Mouse (Mus musculus) limb, embryonic 13.5 days (tissue): ENCODE data around the gene Adcy6. TPM values are rescaled to one million over a fixed set of nuclear protein-coding genes. Genes with fewer than 3 reads are reported as not detected.
A peak's percentile ranks its signal among the peaks of the same experiment; 100 is the strongest.

Source experiments
- ATAC-seq: fragments of 200-750 bp; cut with Nextera tagmentation; 2 replicates; pipeline ENCODE4 v1.8.0; 2017; ENCODE audit warnings: low read depth, moderate number of reproducible peaks, moderate TSS enrichment; ENCODE audit not compliant: low FRiP score
- H3K27ac ChIP-seq: fragments of 300-500 bp; sonication (generic); 2 replicates; pipeline ENCODE4 v1.5.1; 2015; ENCODE audit warnings: inconsistent platforms, mild to moderate bottlenecking, moderate library complexity
- H3K27me3 ChIP-seq: fragments of 300-500 bp; sonication (generic); 2 replicates; pipeline ENCODE4 v1.6.1; 2015; ENCODE audit warnings: mild to moderate bottlenecking, inconsistent platforms
- H3K36me3 ChIP-seq: fragments of 300-500 bp; sonication (generic); 2 replicates; pipeline ENCODE4 v1.6.1; 2015; ENCODE audit warnings: inconsistent platforms, mild to moderate bottlenecking, moderate library complexity
- H3K4me1 ChIP-seq: fragments of 300-500 bp; sonication (generic); 2 replicates; pipeline ENCODE4 v1.6.1; 2015; ENCODE audit warnings: inconsistent platforms
- H3K4me2 ChIP-seq: fragments of 300-500 bp; sonication (generic); replicated peaks from 2 replicates; pipeline ENCODE4 v1.6.1; 2015; ENCODE audit warnings: inconsistent platforms, mild to moderate bottlenecking, moderate library complexity
- H3K4me3 ChIP-seq: fragments of 300-500 bp; sonication (generic); 2 replicates; pipeline ENCODE4 v1.5.1; 2015; ENCODE audit warnings: moderate library complexity, mild to moderate bottlenecking, inconsistent platforms
- H3K9ac ChIP-seq: fragments of 300-500 bp; sonication (generic); 2 replicates; pipeline ENCODE4 v1.6.1; 2015; ENCODE audit warnings: mild to moderate bottlenecking, inconsistent platforms
- H3K9me3 ChIP-seq: fragments of 300-500 bp; sonication (generic); 2 replicates; pipeline ENCODE4 v1.6.1; 2016; ENCODE audit warnings: inconsistent platforms
- WGBS: fragments of 180-500 bp; shearing (Covaris S2); methylation state at CpG from one replicate; pipeline ENCODE4 v1.1.7; 2015; 5-methylcytosine and 5-hydroxymethylcytosine counted together
- polyA plus RNA-seq: library from polyadenylated mRNA; unstranded; fragments of >200 nt; fragmentation: Nextera tagmentation; extraction: Ambion mirVana; gene quantifications from 2 replicates; pipeline ENCODE4 v1.2.1, GENCODE M21; 2015

The Adcy6 gene
- polyA plus RNA-seq, 1 experiment from 2014 or later: 17.1 TPM

DNA sequence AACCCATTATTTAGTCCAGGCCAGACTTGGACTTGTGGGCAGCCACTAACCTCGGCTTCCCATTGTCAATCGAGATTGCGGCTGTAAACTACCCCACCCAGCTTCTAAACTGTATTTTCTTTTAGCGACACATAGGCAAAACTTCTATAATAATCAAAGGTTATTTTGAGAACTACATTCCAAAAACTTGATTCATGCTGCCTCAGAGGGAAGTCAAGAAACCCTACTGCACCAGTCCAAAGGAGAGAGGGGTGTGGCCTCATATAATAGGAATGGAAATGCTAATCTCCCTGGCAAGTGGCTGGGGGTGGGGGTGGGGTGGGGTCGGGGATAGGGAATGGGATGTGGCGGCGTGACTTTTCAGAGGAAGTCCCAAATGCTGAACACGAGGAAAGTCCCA lies 16.2 kb upstream of the Adcy6 start:
- H3K9ac ChIP-seq: no peak overlapping the region
- WGBS: 31% methylated on average over 8 of the region's 8 CpGs
- no peaks in the 10 kb centered on the region for H3K36me3 ChIP-seq
- H3K27me3 ChIP-seq: peaks cover 28% of the 10 kb centered on the region
- H3K4me2 ChIP-seq: no peak overlapping the region
- no peaks in the 10 kb centered on the region for H3K9me3 ChIP-seq
- H3K27ac ChIP-seq: no peak overlapping the region
- ATAC-seq: no peak
- H3K4me1 ChIP-seq: peaks cover 31% of the 10 kb centered on the region
- H3K4me3 ChIP-seq: no peak overlapping the region

DNA sequence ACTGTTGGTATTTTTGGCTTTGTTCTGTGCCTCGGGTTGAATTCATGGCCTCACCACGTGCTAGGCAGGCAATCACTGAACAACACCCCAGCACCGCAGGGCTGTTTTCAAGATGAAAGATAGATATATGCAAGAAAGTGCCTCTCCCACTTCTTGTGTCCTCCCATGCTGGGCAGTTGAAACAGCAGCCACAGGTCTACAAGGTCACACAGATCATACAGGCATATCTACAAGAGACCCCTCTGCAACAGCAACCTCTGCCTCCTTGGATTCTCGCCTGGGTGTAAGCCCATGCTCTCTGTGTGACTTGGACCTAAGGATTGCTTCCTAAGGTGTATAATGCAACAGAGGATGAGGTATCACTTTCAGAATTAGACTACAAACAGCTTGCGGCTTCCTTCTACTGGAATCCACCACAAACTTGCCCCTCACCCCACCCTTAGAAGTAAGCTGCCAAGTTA lies 13.5 kb upstream of the Adcy6 start:
- Histone ChIP-seq H3K9ac (no peak overlapping the region), H3K4me3 (no peak overlapping the region), H3K27ac (no peak overlapping the region), H3K9me3 (no peaks in the 10 kb centered on the region), H3K36me3 (no peaks in the 10 kb centered on the region), H3K4me2 (no peak overlapping the region), H3K4me1 (peaks cover 8% of the 10 kb centered on the region), H3K27me3 (peaks cover 8% of the 10 kb centered on the region; the same call in 1 of the 2 replicates)
- no peak for ATAC-seq
- 47% methylated on average over 5 of the region's 5 CpGs for WGBS

DNA sequence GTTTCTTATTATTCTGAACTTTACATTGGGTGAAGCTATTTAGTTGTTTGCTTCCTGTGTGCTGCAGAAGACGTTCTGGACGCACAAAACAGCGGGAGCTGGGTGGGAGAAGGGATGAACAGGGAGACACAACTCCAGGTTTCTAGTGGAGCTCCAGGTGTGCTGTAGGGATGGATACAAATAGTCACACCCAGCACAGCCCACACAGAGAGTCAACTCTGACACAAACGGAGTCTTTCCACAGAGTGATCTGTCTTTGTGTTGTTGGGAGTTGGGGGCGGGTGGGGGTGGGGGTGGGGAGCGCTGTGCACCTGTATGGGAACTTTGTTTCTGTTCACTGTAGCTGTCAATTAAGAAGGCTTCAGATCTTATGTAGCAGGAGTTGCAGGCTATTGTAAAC lies 12.8 kb upstream of the Adcy6 start:
- 21% methylated on average over 6 of the region's 6 CpGs for WGBS
- peaks cover 8% of the 10 kb centered on the region; the same call in 1 of the 2 replicates for H3K27me3 ChIP-seq
- ATAC-seq: no peak
- no peaks in the 10 kb centered on the region for H3K9me3 ChIP-seq
- no peak overlapping the region for H3K9ac ChIP-seq
- H3K4me1 ChIP-seq: peaks cover 4% of the 10 kb centered on the region; the same call in 1 of the 2 replicates
- no peak overlapping the region for H3K4me2 ChIP-seq
- H3K36me3 ChIP-seq: no peaks in the 10 kb centered on the region
- H3K4me3 ChIP-seq: no peak overlapping the region
- no peak overlapping the region for H3K27ac ChIP-seq

DNA sequence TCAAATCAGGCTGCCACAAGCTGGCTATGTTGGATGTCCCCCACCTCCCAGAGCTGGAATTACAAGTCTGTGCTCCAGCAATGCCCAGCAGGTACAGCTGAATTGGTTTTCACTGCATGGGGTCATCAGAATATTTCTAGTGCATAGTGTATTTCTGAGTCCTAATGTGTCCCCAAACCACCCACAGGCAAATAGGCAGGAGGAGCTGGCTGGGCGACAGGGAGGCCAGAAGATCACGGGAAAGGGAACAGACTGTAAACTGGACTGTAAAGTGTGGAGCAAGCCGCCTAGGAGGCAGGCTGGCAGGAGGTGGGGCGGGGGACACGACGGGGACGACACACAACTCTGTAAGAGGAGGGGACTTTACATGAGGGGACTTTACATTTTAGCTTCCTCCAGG lies 12.3 kb upstream of the Adcy6 start:
- WGBS: 9% methylated on average over 7 of the region's 7 CpGs
- Histone ChIP-seq H3K36me3 (no peaks in the 10 kb centered on the region), H3K9me3 (no peaks in the 10 kb centered on the region), H3K27ac (no peak overlapping the region), H3K9ac (no peak overlapping the region), H3K4me3 (no peak overlapping the region), H3K4me1 (peaks cover 4% of the 10 kb centered on the region; the same call in 1 of the 2 replicates), H3K27me3 (peaks cover 8% of the 10 kb centered on the region; the same call in 1 of the 2 replicates), H3K4me2 (no peak overlapping the region)
- no peak for ATAC-seq

DNA sequence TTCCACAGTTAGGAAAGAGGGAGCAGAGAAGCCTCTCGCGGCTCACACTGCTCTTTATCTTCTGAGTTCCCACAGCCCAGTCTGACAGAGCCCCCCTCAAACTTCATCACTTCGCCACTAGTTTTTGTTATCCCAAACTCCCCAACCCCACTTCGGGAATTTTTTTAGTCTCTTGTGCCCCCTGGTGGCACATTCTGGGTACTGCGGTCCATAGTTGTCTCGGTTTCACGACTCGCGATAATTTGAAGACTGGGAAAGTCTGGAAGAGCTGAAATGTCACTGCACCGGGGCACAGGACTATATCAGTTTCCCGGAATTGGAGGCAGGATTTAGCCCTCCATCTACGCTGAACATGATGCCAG lies 7.3 kb upstream of the Adcy6 start:
- peak overlapping the region; percentile 21; the same call in 1 of the 2 replicates for H3K4me3 ChIP-seq
- H3K9me3 ChIP-seq: no peaks in the 10 kb centered on the region
- WGBS: under 1% methylated on average over 12 of the region's 12 CpGs
- no peaks in the 10 kb centered on the region for H3K36me3 ChIP-seq
- peaks cover under 1% of the 10 kb centered on the region; the same call in 1 of the 2 replicates for H3K27me3 ChIP-seq
- H3K4me2 ChIP-seq: peak overlapping the region; percentile 52
- 0 out of 2 replicates have a peak overlapping the region, but pooled peaks have one; percentile 19 for H3K9ac ChIP-seq
- ATAC-seq: peak; percentile 49
- no peak overlapping the region for H3K27ac ChIP-seq
- H3K4me1 ChIP-seq: peaks cover 34% of the 10 kb centered on the region

DNA sequence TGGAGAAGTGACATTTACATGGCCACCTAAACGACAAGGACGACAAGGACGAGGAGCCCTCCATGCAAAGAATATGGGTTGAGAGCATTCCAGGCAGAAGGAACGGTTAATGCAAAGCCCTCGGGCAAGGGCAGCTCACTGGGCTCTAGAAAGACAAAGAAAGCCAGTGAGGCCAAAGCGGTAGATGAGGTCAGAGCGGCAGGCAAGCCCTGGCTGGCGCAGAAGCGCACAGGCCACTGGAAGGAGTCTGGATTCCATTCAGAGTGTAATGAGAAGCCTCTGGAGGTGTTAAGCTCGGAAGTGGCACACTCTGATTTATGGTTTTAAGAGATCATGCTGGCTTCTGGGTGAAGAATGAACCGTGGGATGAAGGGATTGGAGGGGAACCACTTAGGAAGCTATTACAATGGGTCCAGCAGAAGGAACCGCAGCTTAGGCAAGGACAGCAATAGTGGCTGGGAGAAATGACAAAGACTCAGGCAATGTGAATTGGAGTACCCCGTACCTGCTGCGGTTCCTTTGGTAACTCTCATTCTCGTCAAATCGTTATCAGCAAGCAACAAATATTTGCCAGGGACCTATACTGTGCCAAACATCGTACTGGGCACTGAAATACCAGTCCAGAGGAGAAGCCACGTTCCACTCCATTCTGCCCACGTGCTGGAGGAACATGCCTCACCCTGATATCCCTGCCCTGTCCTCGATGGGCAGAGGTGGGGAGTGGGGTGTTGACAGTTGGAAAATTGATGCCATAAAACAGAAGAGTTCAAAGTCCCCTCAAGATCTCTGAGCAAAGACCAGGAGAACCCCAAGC lies 6.7 kb upstream of the Adcy6 start:
- H3K9me3 ChIP-seq: no peaks in the 10 kb centered on the region

DNA sequence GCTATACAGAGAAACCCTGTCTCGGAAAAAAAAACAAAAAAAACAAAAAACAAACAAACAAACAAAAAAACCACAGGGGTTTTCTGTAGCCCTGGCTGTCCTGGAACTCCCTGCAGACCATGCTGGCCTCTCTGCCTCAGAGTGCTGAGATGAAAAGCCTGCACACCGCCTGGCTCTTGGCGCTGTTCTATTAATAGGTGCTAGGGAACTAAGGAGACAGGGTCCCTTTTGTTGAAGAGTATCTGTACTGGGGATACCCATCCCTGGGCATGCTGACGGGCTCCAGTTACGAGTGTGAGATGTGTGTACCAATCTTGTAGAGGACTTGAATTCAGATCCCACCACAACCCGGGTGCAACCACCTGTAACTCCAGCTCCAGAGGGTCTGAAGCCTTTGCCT lies 5.9 kb upstream of the Adcy6 start:
- 69% methylated on average over 6 of the region's 6 CpGs for WGBS
- Histone ChIP-seq H3K36me3 (no peaks in the 10 kb centered on the region), H3K9ac (no peak overlapping the region), H3K9me3 (no peaks in the 10 kb centered on the region), H3K27me3 (no peaks in the 10 kb centered on the region), H3K27ac (no peak overlapping the region), H3K4me3 (no peak overlapping the region), H3K4me2 (no peak overlapping the region), H3K4me1 (peaks cover 33% of the 10 kb centered on the region)
- no peak for ATAC-seq

More for the DNA sequence above, 6.7 kb upstream of the Adcy6 start:
- Histone ChIP-seq H3K4me2 (peak overlapping the region; percentile 52), H3K27ac (no peak overlapping the region), H3K27me3 (no peaks in the 10 kb centered on the region), H3K36me3 (no peaks in the 10 kb centered on the region), H3K9ac (peak overlapping the region; percentile 31; the same call in 1 of the 2 replicates), H3K4me1 (peaks cover 33% of the 10 kb centered on the region), H3K4me3 (peak overlapping the region; percentile 21; the same call in 1 of the 2 replicates)
- 0 out of 2 replicates have a peak, but pooled peaks have one; percentile 27 for ATAC-seq
- 21% methylated on average over 20 of the region's 20 CpGs for WGBS

DNA sequence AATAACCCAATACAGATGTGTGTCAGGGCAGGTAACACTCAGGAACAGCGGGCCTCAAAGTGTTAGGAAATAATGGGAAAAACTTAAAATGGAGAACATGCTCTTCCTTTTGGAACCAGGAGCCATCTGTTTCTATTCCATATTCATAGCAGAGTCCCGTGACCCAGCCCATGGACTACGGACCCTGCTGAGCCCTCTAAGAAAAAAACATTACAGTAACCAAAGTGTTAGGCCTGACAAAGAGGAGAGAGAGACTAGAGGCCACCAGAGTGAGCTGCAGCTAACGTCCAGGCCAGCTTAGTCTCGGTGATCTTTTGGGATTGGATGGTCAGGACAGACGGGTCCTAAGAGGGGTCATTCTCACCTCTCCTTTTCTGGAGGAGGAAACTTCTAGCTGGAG lies 5.1 kb upstream of the Adcy6 start:
- 23% methylated on average over 6 of the region's 6 CpGs for WGBS
- H3K9ac ChIP-seq: peak overlapping the region; percentile 35; the same call in 1 of the 2 replicates
- H3K27ac ChIP-seq: peak overlapping the region; percentile 55; the same call in 1 of the 2 replicates
- no peaks in the 10 kb centered on the region for H3K27me3 ChIP-seq
- H3K4me3 ChIP-seq: no peak overlapping the region
- H3K36me3 ChIP-seq: no peaks in the 10 kb centered on the region
- no peak for ATAC-seq
- no peak overlapping the region for H3K4me2 ChIP-seq
- peaks cover 33% of the 10 kb centered on the region for H3K4me1 ChIP-seq
- no peaks in the 10 kb centered on the region for H3K9me3 ChIP-seq

DNA sequence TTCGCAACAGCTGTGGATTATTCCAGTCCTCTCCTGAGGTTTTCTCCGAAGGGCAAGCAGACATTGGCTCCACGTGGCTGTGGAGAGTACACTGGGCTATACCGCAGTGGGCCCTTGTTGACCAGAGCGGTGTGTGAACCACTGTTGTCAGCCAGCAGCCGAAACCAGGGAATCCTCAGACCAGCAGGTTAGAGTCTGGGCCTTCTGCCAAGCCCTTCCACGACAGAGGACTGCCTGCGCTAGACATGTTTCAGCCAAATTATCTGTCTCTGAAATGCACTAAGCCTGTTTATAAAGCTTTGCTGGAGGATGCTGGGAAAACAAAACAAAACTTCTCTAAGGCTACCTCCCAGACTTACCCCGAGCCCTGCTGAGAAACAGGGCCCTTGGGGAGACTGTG lies 4.7 kb upstream of the Adcy6 start:
- H3K4me3 ChIP-seq: no peak overlapping the region
- H3K9me3 ChIP-seq: no peaks in the 10 kb centered on the region
- peak overlapping the region; percentile 55; the same call in 1 of the 2 replicates for H3K27ac ChIP-seq
- no peak overlapping the region for H3K4me2 ChIP-seq
- ATAC-seq: no peak
- H3K9ac ChIP-seq: peak overlapping the region; percentile 35; the same call in 1 of the 2 replicates
- H3K27me3 ChIP-seq: no peaks in the 10 kb centered on the region
- peaks cover 33% of the 10 kb centered on the region for H3K4me1 ChIP-seq
- WGBS: 32% methylated on average over 9 of the region's 9 CpGs
- no peaks in the 10 kb centered on the region for H3K36me3 ChIP-seq

DNA sequence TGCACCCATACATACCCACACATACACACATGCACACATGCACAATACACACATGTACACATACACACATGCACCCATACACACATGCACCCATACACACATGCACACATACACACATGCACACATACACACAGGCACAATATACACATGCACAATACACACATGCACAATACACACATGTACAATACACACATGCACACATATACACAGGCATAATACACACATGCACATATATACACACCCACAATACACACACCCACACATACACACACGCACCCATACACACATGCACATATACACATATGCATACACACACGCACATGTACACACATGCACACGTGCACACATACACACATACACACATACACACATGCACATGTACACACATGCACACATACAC lies 2.4 kb upstream of the Adcy6 start:
- H3K4me2 ChIP-seq: no peak overlapping the region
- no peak for ATAC-seq
- no peak overlapping the region for H3K9ac ChIP-seq
- no peaks in the 10 kb centered on the region for H3K36me3 ChIP-seq
- H3K9me3 ChIP-seq: no peaks in the 10 kb centered on the region
- no peak overlapping the region for H3K27ac ChIP-seq
- H3K4me1 ChIP-seq: peaks cover 46% of the 10 kb centered on the region
- WGBS: 92% methylated on average over 3 of the region's 3 CpGs
- H3K4me3 ChIP-seq: no peak overlapping the region
- no peaks in the 10 kb centered on the region for H3K27me3 ChIP-seq

DNA sequence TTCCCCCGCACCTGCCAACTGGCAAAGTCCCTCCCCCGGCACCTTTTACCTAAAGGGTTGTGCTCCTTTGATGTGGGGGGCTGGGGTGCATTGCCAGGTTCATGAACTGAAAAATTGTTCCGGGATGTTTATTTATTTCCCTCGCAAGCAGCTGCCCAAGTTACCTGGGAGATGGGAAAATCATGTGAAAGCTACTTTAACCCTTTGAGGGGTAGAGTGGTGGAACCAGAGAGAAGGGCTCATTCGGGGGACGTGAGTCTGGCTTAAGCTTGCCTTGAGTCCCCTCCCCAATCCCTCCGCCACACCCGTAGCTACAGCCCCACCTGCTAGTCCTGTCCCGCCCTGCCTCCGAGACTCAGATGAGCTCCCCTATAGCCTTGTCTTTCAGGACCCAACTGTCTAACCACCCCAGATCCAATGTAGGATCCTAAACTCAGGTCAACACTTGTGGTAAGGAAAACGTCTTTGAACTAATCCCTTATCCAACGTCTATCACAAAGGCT lies 306 bp upstream of the Adcy6 start:
- Histone ChIP-seq H3K4me2 (peak overlapping the region; percentile 87), H3K27ac (peak overlapping the region; percentile 93; the same call in 1 of the 2 replicates), H3K9me3 (no peaks in the 10 kb centered on the region), H3K27me3 (no peaks in the 10 kb centered on the region), H3K36me3 (peaks cover 8% of the 10 kb centered on the region; the same call in 1 of the 2 replicates), H3K9ac (peak overlapping the region; percentile 90), H3K4me1 (peaks cover 36% of the 10 kb centered on the region), H3K4me3 (peak overlapping the region; percentile 79)
- ATAC-seq: no peak
- WGBS: 2% methylated on average over 12 of the region's 12 CpGs

DNA sequence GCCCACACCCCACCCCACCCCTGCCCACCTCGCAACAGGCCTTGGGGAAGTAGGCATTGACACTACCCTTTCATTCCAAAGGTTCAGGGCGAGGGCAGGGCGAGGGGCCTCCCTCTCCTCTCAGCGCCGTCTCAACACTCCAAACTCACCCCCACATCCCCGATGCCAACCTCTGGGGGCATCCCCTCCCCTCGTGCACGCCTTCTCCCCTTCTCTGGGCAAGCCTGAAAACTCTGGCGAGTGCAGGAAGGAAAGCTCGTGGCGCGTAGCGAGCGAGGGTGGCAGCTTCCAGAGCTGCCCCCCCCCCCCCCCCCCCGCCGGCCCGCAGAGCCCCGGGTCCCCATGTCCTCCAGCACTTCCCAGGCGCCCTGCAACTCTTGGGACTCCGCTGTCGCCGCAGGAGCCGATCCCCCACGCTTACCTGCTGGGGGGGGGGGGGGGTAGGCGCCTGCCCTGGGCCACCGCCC lies 1.1 kb downstream of the Adcy6 start:
- peak overlapping the region; percentile 93 for H3K27ac ChIP-seq
- no peak for ATAC-seq
- peak overlapping the region; percentile 90 for H3K9ac ChIP-seq
- 0% methylated on average over 9 of the region's 26 CpGs for WGBS
- H3K4me1 ChIP-seq: peaks cover 30% of the 10 kb centered on the region
- peak overlapping the region; percentile 87 for H3K4me2 ChIP-seq
- peaks cover 21% of the 10 kb centered on the region for H3K36me3 ChIP-seq
- H3K4me3 ChIP-seq: peak overlapping the region; percentile 79
- H3K9me3 ChIP-seq: no peaks in the 10 kb centered on the region
- no peaks in the 10 kb centered on the region for H3K27me3 ChIP-seq
